Mouse (Mus musculus) heart, adult 2 months (tissue): ENCODE results near the gene Ctrc. TPM values are rescaled to one million over a fixed set of nuclear protein-coding genes. Genes with fewer than 3 reads are reported as not detected.
A peak's percentile ranks its signal among the peaks of the same experiment; 100 is the strongest.

Source experiments
- DNase-seq, 2 experiments: peaks; one replicate each; pipeline ENCODE4 v3.0.0; 2021
- H3K27ac ChIP-seq: fragments of 200-600 bp; 2 replicates; pipeline ENCODE4 v1.8.1; 2022
- H3K27me3 ChIP-seq: fragments of 200-500 bp; 2 replicates; pipeline ENCODE4 v1.6.1; 2012; ENCODE audit warnings: mild to moderate bottlenecking, low read length, inconsistent platforms, mixed read lengths; ENCODE audit not compliant: control insufficient read depth, insufficient read depth
- H3K36me3 ChIP-seq: fragments of 200-500 bp; 2 replicates; pipeline ENCODE4 v1.6.1; 2012; ENCODE audit warnings: low read length, inconsistent platforms; ENCODE audit not compliant: control insufficient read depth, insufficient read depth
- H3K4me1 ChIP-seq: fragments of 200-500 bp; 2 replicates; pipeline ENCODE4 v1.6.1; 2011; ENCODE audit warnings: low read length; ENCODE audit not compliant: control insufficient read depth, insufficient read depth
- H3K4me3 ChIP-seq: fragments of 200-600 bp; 2 replicates; pipeline ENCODE4 v1.8.1; 2022
- H3K79me2 ChIP-seq: fragments of 200-500 bp; replicated peaks from 2 replicates; pipeline ENCODE4 v1.6.1; 2012; ENCODE audit warnings: mild to moderate bottlenecking, inconsistent platforms, low read length, moderate library complexity, mixed read lengths; ENCODE audit not compliant: control insufficient read depth, insufficient read depth
- H3K9ac ChIP-seq: fragments of 200-500 bp; 2 replicates; pipeline ENCODE4 v1.6.1; 2012; ENCODE audit warnings: low read depth, mild to moderate bottlenecking, control low read depth, inconsistent platforms, low read length, mixed read lengths
- CTCF ChIP-seq: fragments of 200-600 bp; IDR thresholded peaks from 2 replicates; pipeline ENCODE4 v1.8.1; 2022; ENCODE audit warnings: antibody characterized with exemption, mild to moderate bottlenecking, moderate library complexity
- EP300 ChIP-seq: fragments of 200-500 bp; IDR thresholded peaks from 2 replicates; pipeline ENCODE4 v1.6.1; 2011; ENCODE audit warnings: low read depth, low read length, control low read depth; ENCODE audit not compliant: insufficient read depth
- POLR2A ChIP-seq: fragments of 200-500 bp; IDR thresholded peaks from 2 replicates; pipeline ENCODE4 v1.6.1; 2011; ENCODE audit warnings: mild to moderate bottlenecking, low read depth, low read length, control low read depth; ENCODE audit not compliant: insufficient read depth
- WGBS: fragments of 180-500 bp; shearing (Covaris S2); methylation state at CpG from one replicate; pipeline ENCODE4 v1.1.7; 2018; 5-methylcytosine and 5-hydroxymethylcytosine counted together
- intact Hi-C: fragments of 180-260 bp; cut with DNase I; formaldehyde crosslinking; loops from one replicate; pipeline ENCODE4 v1.15.1; 2025
- polyA plus RNA-seq: library from polyadenylated mRNA; depleted of rRNA; stranded (reverse); fragments of >200 nt; gene quantifications from 2 replicates; pipeline ENCODE4 v1.2.3, GENCODE M21; 2012
- total RNA-seq, 2 experiments: library from RNA; stranded (reverse); gene quantifications; 2 replicates each; pipeline ENCODE4 v1.2.3; 2021

The Ctrc gene
- total and polyA plus RNA-seq, 3 experiments = not detected

GRCm38 (mm10) chr4:141792554-141793281 is 53.4 kb downstream of the Ctrc start:
- Histone ChIP-seq H3K79me2 (0 out of 2 replicates have a peak, but pooled peaks cover 4% of the 10 kb centered on the region), H3K27ac (peak overlapping the region; percentile 92), H3K4me3 (peak overlapping the region; percentile 43), H3K4me1 (peaks cover 6% of the 10 kb centered on the region), H3K9ac (peak overlapping the region; percentile 47), H3K27me3 (no peaks in the 10 kb centered on the region), H3K36me3 (no peaks in the 10 kb centered on the region; the same call in 1 of the 2 replicates)
- DNase-seq = no peak
- TF ChIP-seq EP300 (no peak), POLR2A (no peak), CTCF (no peak)
- 13% methylated on average over 10 of the region's 10 CpGs for WGBS
- intact Hi-C loops = loop anchor here (10.0 kb wide), 1 partner anchor 658 kb away; the partner anchor contains the start of gene Szrd1

GRCm38 (mm10) chr4:141791951-141792350 is 54.2 kb downstream of the Ctrc start:
- Histone ChIP-seq H3K9ac (no peak overlapping the region), H3K79me2 (0 out of 2 replicates have a peak, but pooled peaks cover 2% of the 10 kb centered on the region), H3K27me3 (no peaks in the 10 kb centered on the region), H3K4me1 (peaks cover 6% of the 10 kb centered on the region), H3K36me3 (no peaks in the 10 kb centered on the region; the same call in 1 of the 2 replicates), H3K4me3 (no peak overlapping the region), H3K27ac (no peak overlapping the region)
- DNase-seq = no peak
- intact Hi-C loops = loop anchor here (10.0 kb wide), 1 partner anchor 657 kb away; the partner anchor contains the start of gene Szrd1
- TF ChIP-seq CTCF = no peak
- TF ChIP-seq POLR2A = no peak
- no peak for TF ChIP-seq EP300
- WGBS = 84% methylated on average over 8 of the region's 8 CpGs

- Histone ChIP-seq H3K27ac (no peak overlapping the region), H3K9ac (no peak overlapping the region), H3K79me2 (0 out of 2 replicates have a peak, but pooled peaks cover 2% of the 10 kb centered on the region), H3K4me1 (peaks cover 6% of the 10 kb centered on the region), H3K36me3 (no peaks in the 10 kb centered on the region), H3K4me3 (no peak overlapping the region), H3K27me3 (no peaks in the 10 kb centered on the region)
- DNase-seq = no peak
- intact Hi-C loops = loop anchor here (10.0 kb wide), 1 partner anchor 657 kb away; the partner anchor contains the start of gene Szrd1
- no peak for TF ChIP-seq CTCF
- no peak for TF ChIP-seq POLR2A
- no peak for TF ChIP-seq EP300
- WGBS = 88% methylated on average over 7 of the region's 7 CpGs
These were observed 54.7 kb downstream of the Ctrc start for GRCm38 (mm10) chr4:141791486-141791885.

- intact Hi-C loops = loop anchor here (1.0 to 10.0 kb wide), 2 partner anchors 67 to 656 kb away; partner anchors contain the start of genes Ddi2 and Szrd1
- H3K4me1 ChIP-seq = peaks cover 6% of the 10 kb centered on the region
- H3K79me2 ChIP-seq = no peaks in the 10 kb centered on the region
- under 1% methylated on average over 42 of the region's 42 CpGs for WGBS
- H3K27ac ChIP-seq = peak within 1 kb of the TSS; percentile 88
- peak; percentile 93 to 97 for DNase-seq
- H3K27me3 ChIP-seq = no peaks in the 10 kb centered on the region
- H3K36me3 ChIP-seq = no peaks in the 10 kb centered on the region
- peak within 1 kb of the TSS; percentile 81 for H3K9ac ChIP-seq
- TF ChIP-seq EP300 (peak; percentile 95), POLR2A (peak; percentile 78), CTCF (peak; percentile 12; the same call in 1 of the 2 replicates)
- H3K4me3 ChIP-seq = peak within 1 kb of the TSS; percentile 80
These were observed 55.6 kb downstream of the Ctrc start, which contains the start of gene Dnajc16 for GRCm38 (mm10) chr4:141790524-141790990. Gene Dnajc16 (minus strand): TSS chr4:141790931.

- intact Hi-C loops = loop anchor here (1.0 to 10.0 kb wide), 2 partner anchors 66 to 655 kb away; partner anchors contain the start of genes Ddi2 and Szrd1
- 32% methylated on average over 3 of the region's 3 CpGs for WGBS
- H3K27me3 ChIP-seq = no peaks in the 10 kb centered on the region
These were observed 56.5 kb downstream of the Ctrc start for GRCm38 (mm10) chr4:141789564-141790218.

More at GRCm38 (mm10) chr4:141789564-141790218, 56.5 kb downstream of the Ctrc start:
- no peaks in the 10 kb centered on the region for H3K36me3 ChIP-seq
- no peak for DNase-seq
- TF ChIP-seq CTCF = no peak
- no peak for TF ChIP-seq POLR2A
- no peak for TF ChIP-seq EP300
- peaks cover 4% of the 10 kb centered on the region for H3K4me1 ChIP-seq
- no peaks in the 10 kb centered on the region for H3K79me2 ChIP-seq
- peak overlapping the region; percentile 81 for H3K9ac ChIP-seq
- H3K4me3 ChIP-seq = peak overlapping the region; percentile 80
- peak overlapping the region; percentile 88 for H3K27ac ChIP-seq
